Mouse (Mus musculus): ENCODE measurements around the gene Ssr3. TPM values are rescaled to one million over a fixed set of nuclear protein-coding genes. Genes with fewer than 3 reads are reported as not detected.

Ssr3 gene
- total RNA-seq, 2 experiments from 2014 or later, result 72.2 to 89.7 TPM

- ATAC-seq (replicated peaks; ENCODE audit: low FRiP score, poor library complexity, severe bottlenecking), result peak; percentile 74; the same call in 1 of the 2 replicates
Measured at GRCm38 (mm10) chr3:65379884-65380539, 12.4 kb downstream of the Ssr3 start.

DNA sequence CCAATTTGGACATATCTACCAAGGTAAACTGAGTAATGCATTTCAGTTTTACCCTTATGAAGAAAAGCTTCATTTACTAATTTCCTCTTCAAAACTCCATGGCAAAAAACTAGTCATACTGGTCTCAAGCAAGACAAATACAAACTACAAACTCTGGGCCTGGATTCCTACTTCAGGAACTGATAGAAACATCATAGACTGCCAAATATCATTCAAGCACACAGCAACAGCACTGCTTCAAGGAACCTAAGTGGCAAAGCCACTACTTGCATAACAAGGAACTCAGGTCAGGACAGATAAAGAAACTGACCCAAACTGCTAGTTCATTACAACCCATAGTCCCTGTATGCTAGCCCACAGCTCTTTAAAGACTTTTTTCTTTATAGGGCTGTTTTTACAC, 13.7 kb downstream of the Ssr3 start:
- ATAC-seq (replicated peaks; ENCODE audit: low FRiP score, poor library complexity, severe bottlenecking), result no peak

DNA sequence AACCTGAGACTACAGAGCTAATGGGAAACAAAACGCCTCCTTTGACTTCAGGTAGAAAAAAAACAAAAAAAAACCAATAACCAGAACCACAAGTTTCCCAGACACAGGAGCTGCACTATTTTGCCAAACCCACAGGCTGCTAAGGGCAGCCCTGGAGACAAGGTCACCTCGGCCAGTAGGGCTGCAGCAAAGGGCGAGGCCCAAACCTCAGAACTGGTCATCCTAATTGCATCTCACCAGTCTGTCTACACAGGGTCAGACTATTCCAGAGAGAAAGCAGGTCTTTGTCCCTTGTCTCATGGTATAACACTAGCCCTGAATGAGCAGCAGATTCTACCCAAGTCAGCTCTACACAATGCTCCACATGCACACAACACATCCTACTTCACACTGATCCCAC, 17.7 kb downstream of the Ssr3 start:
- no peak for ATAC-seq (replicated peaks; ENCODE audit: low FRiP score, poor library complexity, severe bottlenecking)

GRCm38 (mm10) chr3:65373594-65374182, 18.7 kb downstream of the Ssr3 start:
- ATAC-seq (replicated peaks; ENCODE audit: low FRiP score, poor library complexity, severe bottlenecking), result no peak

DNA sequence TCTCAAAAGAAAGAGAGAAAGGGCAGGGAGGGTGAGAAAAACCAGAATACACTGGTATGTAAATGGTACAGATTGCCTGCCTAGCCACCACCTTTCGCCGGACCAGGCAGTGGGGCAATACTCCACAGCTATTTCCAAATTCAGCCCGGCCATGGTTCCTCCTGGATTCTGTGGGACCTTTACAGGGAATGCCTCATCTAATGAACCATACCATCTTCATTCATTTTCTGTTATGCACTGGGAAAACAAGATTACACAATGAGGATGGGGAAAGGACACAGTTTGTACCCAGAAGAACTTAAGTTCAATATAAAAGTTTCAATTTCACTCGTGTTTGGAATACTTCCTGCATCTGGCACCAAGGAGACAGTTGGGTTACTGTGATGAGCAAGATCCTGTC, 19.9 kb downstream of the Ssr3 start:
- no peak for ATAC-seq (replicated peaks; ENCODE audit: low FRiP score, poor library complexity, severe bottlenecking)

- ATAC-seq (replicated peaks; ENCODE audit: low FRiP score, poor library complexity, severe bottlenecking), result no peak
Measured at GRCm38 (mm10) chr3:65367944-65368343, 24.5 kb downstream of the Ssr3 start.

DNA sequence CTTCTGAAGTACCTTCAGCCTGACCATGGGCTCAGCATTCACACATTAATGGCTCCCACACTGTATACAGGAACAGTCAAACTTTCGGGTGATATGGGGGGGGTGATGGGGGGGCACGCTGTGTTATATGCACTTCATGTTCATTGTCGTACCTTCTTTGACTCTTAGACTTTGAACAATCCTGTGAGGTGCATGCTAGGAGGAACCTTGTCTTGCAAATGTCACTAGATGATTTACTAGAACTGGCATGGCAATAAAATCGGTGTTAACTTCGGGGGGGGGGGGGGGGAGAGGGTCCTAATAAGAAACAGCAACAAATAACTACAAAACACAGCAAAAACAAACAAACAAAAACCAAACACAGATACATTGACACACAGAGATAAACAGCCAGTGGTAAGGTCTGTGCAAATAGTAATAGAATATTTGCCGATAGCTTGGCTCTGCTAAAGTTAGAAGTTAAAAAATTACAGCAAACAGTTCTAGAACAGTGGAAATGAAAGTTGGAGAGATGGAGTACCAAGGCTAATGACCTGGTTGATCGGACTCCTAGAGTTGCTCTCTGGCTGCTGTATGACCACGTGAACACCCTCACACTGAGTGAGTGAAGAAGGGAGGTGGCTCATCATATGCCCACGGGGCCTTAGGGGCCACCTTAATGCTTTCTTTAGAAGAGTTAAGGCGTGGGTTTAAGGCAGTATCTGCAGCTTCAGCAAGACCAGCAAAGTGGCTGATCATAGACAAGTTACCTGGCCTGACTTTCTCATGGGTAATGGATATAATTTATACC, 26.3 kb downstream of the Ssr3 start:
- no peak for ATAC-seq (replicated peaks; ENCODE audit: low FRiP score, poor library complexity, severe bottlenecking)

DNA sequence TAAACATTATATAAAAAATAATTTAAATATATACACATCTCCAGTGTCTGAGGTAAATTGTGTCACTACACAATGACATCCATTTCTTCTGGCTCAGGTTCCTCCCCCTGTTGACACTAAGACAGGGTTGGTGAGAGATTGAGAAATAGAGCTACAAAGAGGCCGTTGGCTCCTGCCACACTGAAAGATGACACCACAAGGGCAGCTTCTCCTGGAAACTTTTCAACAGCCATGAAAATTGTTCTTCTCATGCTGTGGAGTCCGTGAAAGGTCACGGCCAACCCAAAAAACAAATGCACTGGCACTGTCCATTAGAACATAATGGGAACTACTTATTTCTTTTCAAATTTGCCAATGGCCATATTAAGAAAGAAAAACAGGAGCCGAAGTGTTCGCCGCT, 27.2 kb downstream of the Ssr3 start:
- no peak for ATAC-seq (replicated peaks; ENCODE audit: low FRiP score, poor library complexity, severe bottlenecking)

- no peak for ATAC-seq (replicated peaks; ENCODE audit: low FRiP score, poor library complexity, severe bottlenecking)
Measured at GRCm38 (mm10) chr3:65363438-65363837, 29.0 kb downstream of the Ssr3 start.

DNA sequence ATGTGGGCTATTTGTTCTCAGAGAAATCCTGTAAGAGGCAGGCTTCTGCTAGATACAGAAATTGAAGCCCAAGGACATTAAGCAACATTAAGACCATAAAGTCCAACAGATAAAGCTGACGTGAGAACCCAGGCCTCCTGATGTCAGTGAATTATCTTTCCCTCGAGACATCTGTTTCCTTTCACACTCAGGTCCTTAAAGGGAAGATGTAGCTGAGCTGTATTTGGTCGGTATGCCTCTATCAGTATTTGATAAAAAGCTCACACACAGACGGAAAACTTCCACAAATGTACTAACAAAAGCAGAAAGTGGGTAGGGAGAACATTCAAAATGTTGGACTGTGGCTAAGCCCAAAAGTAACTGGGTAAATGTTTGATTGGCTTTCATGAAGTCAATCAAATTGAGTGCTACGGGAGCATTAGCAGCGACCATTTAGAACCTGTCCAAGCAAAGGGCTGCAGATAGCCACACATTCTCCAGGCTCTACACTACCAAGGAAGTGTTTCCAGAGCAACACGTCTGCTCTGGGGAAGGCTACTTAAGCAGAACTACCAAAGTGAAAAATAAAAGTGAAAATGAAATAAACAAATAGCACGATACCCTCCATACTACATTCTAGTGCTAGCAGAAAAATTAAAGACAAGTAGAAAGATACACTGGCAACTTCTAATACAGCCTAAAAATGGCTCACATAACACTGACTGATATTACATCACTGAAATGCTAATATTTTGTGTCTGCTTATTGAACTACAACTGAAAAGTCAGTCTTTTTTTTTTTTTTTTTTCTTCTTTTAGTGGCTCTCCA, 32.1 kb downstream of the Ssr3 start:
- ATAC-seq (replicated peaks; ENCODE audit: low FRiP score, poor library complexity, severe bottlenecking), result no peak

- no peak for ATAC-seq (replicated peaks; ENCODE audit: low FRiP score, poor library complexity, severe bottlenecking)
Measured at GRCm38 (mm10) chr3:65358841-65359240, 33.6 kb downstream of the Ssr3 start.

- no peak for ATAC-seq (replicated peaks; ENCODE audit: low FRiP score, poor library complexity, severe bottlenecking)
Measured at GRCm38 (mm10) chr3:65358275-65358674, 34.1 kb downstream of the Ssr3 start.

- no peak for ATAC-seq (replicated peaks; ENCODE audit: low FRiP score, poor library complexity, severe bottlenecking)
Measured at GRCm38 (mm10) chr3:65355479-65355878, 36.9 kb downstream of the Ssr3 start.

GRCm38 (mm10) chr3:65353263-65354037, 39.0 kb downstream of the Ssr3 start:
- ATAC-seq (replicated peaks; ENCODE audit: low FRiP score, poor library complexity, severe bottlenecking), result no peak

- ATAC-seq (replicated peaks; ENCODE audit: low FRiP score, poor library complexity, severe bottlenecking), result no peak
Measured at GRCm38 (mm10) chr3:65352278-65353127, 39.9 kb downstream of the Ssr3 start.

DNA sequence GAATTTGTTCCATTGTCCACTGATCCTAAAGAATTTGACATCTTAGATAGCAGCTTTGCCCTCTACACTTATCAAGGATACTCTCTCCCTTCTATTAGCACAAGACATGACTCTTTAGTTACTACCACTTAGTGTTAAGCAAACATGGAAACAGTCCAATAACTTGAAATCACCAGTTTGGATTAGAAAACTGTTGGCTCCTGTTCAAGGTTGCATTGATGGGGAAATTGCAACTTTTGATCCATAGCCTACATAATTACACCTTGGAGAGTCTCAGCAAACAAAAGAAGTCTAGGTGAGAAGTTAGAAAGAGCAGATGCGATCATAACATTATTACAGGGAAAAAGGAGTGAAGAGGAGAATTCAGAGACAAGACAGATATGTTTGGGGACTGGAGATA, 46.2 kb downstream of the Ssr3 start:
- no peak for ATAC-seq (replicated peaks; ENCODE audit: low FRiP score, poor library complexity, severe bottlenecking)

DNA sequence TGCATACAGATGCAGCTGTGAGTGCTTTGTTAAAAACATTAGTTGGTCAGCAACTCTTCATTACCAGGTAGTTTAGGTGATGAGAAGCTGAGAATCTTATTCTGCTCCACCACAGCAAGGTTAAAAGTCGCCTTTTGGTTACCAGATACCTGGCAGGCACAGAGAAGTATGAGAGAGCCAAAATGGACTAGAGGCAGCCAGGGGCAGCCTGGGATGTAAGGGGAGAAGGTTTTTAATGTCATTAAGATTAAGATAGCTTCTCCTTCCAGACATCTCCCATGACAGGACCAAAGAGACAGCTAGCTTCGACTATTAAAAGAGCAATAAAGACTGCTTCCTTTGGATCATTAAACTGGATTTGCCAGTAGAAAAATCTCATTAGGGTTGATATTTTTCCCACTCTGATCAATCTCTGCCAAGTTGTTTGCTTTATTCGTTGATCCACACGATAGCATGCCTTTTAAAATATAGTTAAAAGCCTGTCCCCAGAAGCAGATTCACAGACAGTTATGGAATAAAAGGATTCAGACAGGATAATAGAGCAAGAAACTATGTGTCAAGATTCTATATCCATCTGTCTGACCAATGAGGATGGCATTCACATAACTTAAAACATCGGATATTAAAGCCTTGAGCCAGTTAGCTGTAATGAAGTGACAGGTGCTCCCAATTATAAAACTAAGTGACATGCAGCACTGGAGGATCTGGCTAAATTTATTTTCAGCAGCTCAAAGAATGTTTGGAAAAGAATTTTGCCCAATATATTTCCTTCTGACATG, 52.1 kb downstream of the Ssr3 start:
- ATAC-seq (replicated peaks; ENCODE audit: low FRiP score, poor library complexity, severe bottlenecking), result no peak

Measured in erythroblast, adult 5-6 weeks (primary cell).